Mouse (Mus musculus) CH12.LX (cell line): ENCODE results near the gene Popdc3. TPM values are rescaled to one million over a fixed set of nuclear protein-coding genes. Genes with fewer than 3 reads are reported as not detected.

Experiments
- DNase-seq: peaks from one replicate; pipeline ENCODE4 v3.0.0-alpha.2; 2013; ENCODE audit errors: extremely low read depth
- H3K27ac ChIP-seq: 2 replicates; pipeline ENCODE4 v1.5.1; 2012; ENCODE audit warnings: low read depth, mild to moderate bottlenecking, control low read depth, moderate library complexity; ENCODE audit not compliant: insufficient read depth
- H3K27me3 ChIP-seq: replicated peaks from 2 replicates; pipeline ENCODE3; 2012; ENCODE audit warnings: inconsistent platforms
- H3K36me3 ChIP-seq, 2 experiments: replicated peaks in 1 of 2; 2 replicates each; pipeline versions ENCODE3 to v1.6.1; 2012; ENCODE audit warnings: inconsistent platforms in 1 of 2, low read length in 1 of 2, mild to moderate bottlenecking in 1 of 2, mixed read lengths in 1 of 2, moderate library complexity in 1 of 2; ENCODE audit not compliant: control insufficient read depth in 1 of 2, insufficient read depth in 1 of 2
- H3K4me1 ChIP-seq, 2 experiments: 2 replicates each; pipeline ENCODE4 v1.6.1; 2012; ENCODE audit warnings: inconsistent platforms in 1 of 2, moderate library complexity in 1 of 2; ENCODE audit not compliant: insufficient read depth in 2 of 2, control insufficient read depth in 1 of 2
- H3K4me2 ChIP-seq: 2 replicates; pipeline ENCODE4 v1.6.1; 2012; ENCODE audit warnings: low read depth, mild to moderate bottlenecking, control low read depth; ENCODE audit not compliant: poor library complexity, insufficient read depth, severe bottlenecking
- H3K4me3 ChIP-seq, 3 experiments: fragments of 150-350 bp in 1 of 3; sonication (generic) in 1 of 3; replicated peaks in 1 of 3; 2 replicates each; pipeline versions ENCODE3 to v1.5.1; 2011 to 2012; ENCODE audit warnings: low read depth in 2 of 3, low read length in 2 of 3, mild to moderate bottlenecking in 2 of 3, moderate library complexity in 2 of 3, control low read depth in 1 of 3, improper control_type of control experiment in 1 of 3, inconsistent platforms in 1 of 3, mixed read lengths in 1 of 3; ENCODE audit not compliant: poor library complexity in 1 of 3
- H3K79me2 ChIP-seq: replicated peaks from 2 replicates; pipeline ENCODE4 v1.6.1; 2012; ENCODE audit warnings: mild to moderate bottlenecking, moderate library complexity; ENCODE audit not compliant: control insufficient read depth, poor library complexity, insufficient read depth, severe bottlenecking; ENCODE audit errors: extremely low read depth
- H3K9ac ChIP-seq: 2 replicates; pipeline ENCODE4 v1.6.1; 2012; ENCODE audit warnings: low read depth, mild to moderate bottlenecking, control low read depth, moderate library complexity; ENCODE audit not compliant: insufficient read depth
- H3K9me3 ChIP-seq: replicated peaks from 2 replicates; pipeline ENCODE3; 2012; ENCODE audit warnings: low read length, inconsistent platforms, mixed read lengths
- BHLHE40 ChIP-seq: IDR thresholded peaks from 2 replicates; pipeline ENCODE4 v1.6.1; 2011; ENCODE audit warnings: mild to moderate bottlenecking, low read depth, low read length, improper control_type of control experiment
- CHD1 ChIP-seq: IDR thresholded peaks from 2 replicates; pipeline ENCODE4 v1.6.1; 2012; ENCODE audit warnings: low read depth, low read length, improper control_type of control experiment, inconsistent platforms
- CHD2 ChIP-seq: IDR thresholded peaks from 2 replicates; pipeline ENCODE4 v1.6.1; 2011; ENCODE audit warnings: low read length, improper control_type of control experiment
- E2F4 ChIP-seq: IDR thresholded peaks from 2 replicates; pipeline ENCODE4 v1.6.1; 2011; ENCODE audit warnings: low read depth, low read length, improper control_type of control experiment; ENCODE audit not compliant: insufficient replicate concordance
- ELF1 ChIP-seq: IDR thresholded peaks from 2 replicates; pipeline ENCODE4 v1.6.1; 2014; ENCODE audit warnings: low read depth, mild to moderate bottlenecking, inconsistent platforms, low read length, improper control_type of control experiment
- GABPA ChIP-seq: IDR thresholded peaks from 2 replicates; pipeline ENCODE4 v1.6.1; 2012; ENCODE audit warnings: low read depth, low read length, improper control_type of control experiment, inconsistent platforms; ENCODE audit not compliant: insufficient replicate concordance
- IRF4 ChIP-seq: IDR thresholded peaks from 2 replicates; pipeline ENCODE4 v1.6.1; 2014; ENCODE audit warnings: low read depth, mild to moderate bottlenecking, inconsistent platforms, low read length, improper control_type of control experiment
- JUN ChIP-seq: IDR thresholded peaks from 2 replicates; pipeline ENCODE4 v1.6.1; 2011; ENCODE audit warnings: low read depth, mild to moderate bottlenecking, low read length, improper control_type of control experiment, moderate library complexity; ENCODE audit not compliant: insufficient read depth
- JUND ChIP-seq: conservative IDR thresholded peaks from 2 replicates; pipeline ENCODE4 v1.6.1; 2011; ENCODE audit warnings: low read depth, low read length, improper control_type of control experiment
- KAT2A ChIP-seq: IDR thresholded peaks from 2 replicates; pipeline ENCODE4 v1.6.1; 2012; ENCODE audit warnings: low read length, improper control_type of control experiment, inconsistent platforms; ENCODE audit not compliant: insufficient replicate concordance
- MAZ ChIP-seq: IDR thresholded peaks from 2 replicates; pipeline ENCODE4 v1.6.1; 2012; ENCODE audit warnings: low read depth, mild to moderate bottlenecking, inconsistent platforms, low read length, improper control_type of control experiment, moderate library complexity
- MXI1 ChIP-seq: IDR thresholded peaks from 2 replicates; pipeline ENCODE4 v1.6.1; 2011; ENCODE audit warnings: mild to moderate bottlenecking, low read depth, low read length, improper control_type of control experiment
- MYC ChIP-seq: IDR thresholded peaks from 2 replicates; pipeline ENCODE4 v1.6.1; 2011; ENCODE audit warnings: low read depth, mild to moderate bottlenecking, improper control_type of control experiment, low read length
- NELFE ChIP-seq: IDR thresholded peaks from 2 replicates; pipeline ENCODE4 v1.6.1; 2011; ENCODE audit warnings: low read depth, low read length, improper control_type of control experiment
- NRF1 ChIP-seq: IDR thresholded peaks from 2 replicates; pipeline ENCODE4 v1.6.1; 2014; ENCODE audit warnings: low read depth, mild to moderate bottlenecking, inconsistent platforms, low read length, improper control_type of control experiment, moderate library complexity
- POLR2A ChIP-seq: IDR thresholded peaks from 2 replicates; pipeline ENCODE4 v1.6.1; 2011; ENCODE audit warnings: low read depth, mild to moderate bottlenecking, improper control_type of control experiment, low read length
- POLR2AphosphoS2 ChIP-seq: IDR thresholded peaks from 2 replicates; pipeline ENCODE4 v1.6.1; 2011; ENCODE audit warnings: low read depth, low read length, improper control_type of control experiment
- RAD21 ChIP-seq: IDR thresholded peaks from 2 replicates; pipeline ENCODE4 v1.6.1; 2011; ENCODE audit warnings: low read depth, mild to moderate bottlenecking, low read length, improper control_type of control experiment, moderate library complexity
- RCOR1 ChIP-seq: conservative IDR thresholded peaks from 2 replicates; pipeline ENCODE4 v1.6.1; 2012; ENCODE audit warnings: low read depth, mild to moderate bottlenecking, inconsistent platforms, low read length, improper control_type of control experiment
- TBP ChIP-seq: conservative IDR thresholded peaks from 2 replicates; pipeline ENCODE4 v1.6.1; 2011; ENCODE audit warnings: low read depth, low read length, improper control_type of control experiment
- UBTF ChIP-seq: IDR thresholded peaks from 2 replicates; pipeline ENCODE4 v1.6.1; 2012; ENCODE audit warnings: low read depth, mild to moderate bottlenecking, inconsistent platforms, low read length, improper control_type of control experiment, moderate library complexity
- USF1 ChIP-seq: IDR thresholded peaks from 2 replicates; pipeline ENCODE4 v1.6.1; 2014; ENCODE audit warnings: low read depth, mild to moderate bottlenecking, inconsistent platforms, low read length, improper control_type of control experiment
- USF2 ChIP-seq: conservative IDR thresholded peaks from 2 replicates; pipeline ENCODE4 v1.6.1; 2011; ENCODE audit warnings: low read depth, low read length, improper control_type of control experiment
- ZKSCAN1 ChIP-seq: IDR thresholded peaks from 2 replicates; pipeline ENCODE4 v1.6.1; 2012; ENCODE audit warnings: low read depth, inconsistent platforms, low read length, improper control_type of control experiment, borderline replicate concordance
- ZNF384 ChIP-seq: IDR thresholded peaks from 2 replicates; pipeline ENCODE4 v1.6.1; 2012; ENCODE audit warnings: low read depth, low read length, improper control_type of control experiment, inconsistent platforms
- dilution Hi-C: fragments of 300-500 bp; cut with MboI; formaldehyde crosslinking; loops from 2 replicates; pipeline ENCODE4 v1.14.3; 2020; ENCODE audit warnings: low sequenced_read_pairs; ENCODE audit not compliant: extremely low pct_unique_long_range_greater_than_20kb, extremely low pct_ligation_motif_present
- in situ Hi-C: fragments of 300-500 bp; cut with MboI; formaldehyde crosslinking; loops from 3 replicates; pipeline ENCODE4 v1.14.3; 2019; ENCODE audit warnings: low sequenced_read_pairs, low pct_ligation_motif_present, low pct_unique_long_range_greater_than_20kb, mixed read lengths
- polyA plus RNA-seq: library from polyadenylated mRNA; unstranded; fragments of >175 nt; gene quantifications from 2 replicates; pipeline ENCODE4 v1.2.1, GENCODE M21; 2012; ENCODE audit warnings: low read depth; ENCODE audit not compliant: insufficient read length
- total RNA-seq, 2 experiments: library from RNA; depleted of rRNA; stranded (reverse); fragments of 300-350 nt in 1 of 2; fragments of >200 nt in 1 of 2; gene quantifications; 2 replicates each; pipeline ENCODE4 v1.2.3; 2012 to 2014

The Popdc3 gene
- total and polyA plus RNA-seq, 3 experiments, result 0.04 to 0.24 (median 0.24) TPM

DNA sequence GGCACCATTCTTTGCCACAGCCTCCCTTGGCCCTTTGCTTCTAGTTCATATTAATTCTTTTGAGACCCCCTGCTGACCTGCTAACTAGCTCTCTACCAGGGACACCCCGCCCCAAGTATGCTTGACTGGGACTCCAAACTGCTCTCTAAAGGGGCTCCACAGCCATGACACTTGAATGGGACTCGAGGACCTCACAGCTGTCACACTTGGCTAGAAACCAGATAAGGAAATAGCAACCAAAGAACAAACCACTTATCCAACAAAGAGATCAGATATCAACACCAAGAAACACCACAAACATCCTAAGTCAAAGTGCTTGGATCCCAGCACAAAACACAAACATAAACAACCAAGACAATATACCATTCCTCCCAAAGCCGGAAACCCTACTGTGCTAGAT is 58.4 kb downstream of the Popdc3 start:
- H3K4me1 ChIP-seq, result no peaks in the 10 kb centered on the region
- H3K79me2 ChIP-seq, result no peaks in the 10 kb centered on the region
- no peaks in the 10 kb centered on the region for H3K27me3 ChIP-seq
- DNase-seq, result no peak
- H3K4me2 ChIP-seq, result no peak overlapping the region
- H3K4me3 ChIP-seq, result no peak overlapping the region
- dilution Hi-C loops (no loop called here), in situ Hi-C loops (no loop called here)
- no peak overlapping the region for H3K9ac ChIP-seq
- H3K9me3 ChIP-seq, result no peaks in the 10 kb centered on the region
- no peak overlapping the region for H3K27ac ChIP-seq
- no peaks in the 10 kb centered on the region for H3K36me3 ChIP-seq
- TF ChIP-seq UBTF (no peak), NRF1 (no peak), NELFE (no peak), MAZ (no peak), CHD2 (no peak), CHD1 (no peak), JUND (no peak), RCOR1 (no peak), ZKSCAN1 (no peak), MYC (no peak), ELF1 (no peak), BHLHE40 (no peak), USF1 (no peak), JUN (no peak), IRF4 (no peak)

GRCm38 (mm10) chr10:45237492-45237891 is 59.6 kb downstream of the Popdc3 start:
- Histone ChIP-seq H3K4me2 (no peak overlapping the region), H3K4me3 (no peak overlapping the region), H3K9ac (no peak overlapping the region), H3K27ac (no peak overlapping the region), H3K36me3 (no peaks in the 10 kb centered on the region), H3K27me3 (no peaks in the 10 kb centered on the region), H3K79me2 (no peaks in the 10 kb centered on the region), H3K4me1 (no peaks in the 10 kb centered on the region), H3K9me3 (no peaks in the 10 kb centered on the region)
- no peak for TF ChIP-seq ZNF384
- TF ChIP-seq GABPA, result no peak
- no peak for TF ChIP-seq E2F4
- TF ChIP-seq POLR2AphosphoS2, result no peak
- no peak for TF ChIP-seq JUND
- TF ChIP-seq USF2, result no peak
- no peak for TF ChIP-seq BHLHE40
- TF ChIP-seq TBP, result no peak
- TF ChIP-seq ELF1, result no peak
- TF ChIP-seq KAT2A, result no peak
- TF ChIP-seq MXI1, result no peak
- TF ChIP-seq POLR2A, result no peak
- TF ChIP-seq RAD21, result no peak
- in situ Hi-C loops (no loop called here), dilution Hi-C loops (no loop called here)
- DNase-seq, result no peak
